ENCODE assay signal across 10 mouse cellular contexts in genomic region chr17:84162211-84162760, GRCm38 (mm10). TPM values are rescaled to one million over a fixed set of nuclear protein-coding genes. Genes with fewer than 3 reads are reported as not detected.
DNase-seq lines count a peak whose midpoint lies in the region; ATAC-seq lines count a peak whose summit lies in the region.
"Had no signal": no experiment of that assay in that cellular context is flagged by ENCODE, and none has a peak within 500 bp of the region (broad histone marks: within the 10 kb centered on the region; RNA-seq: fewer than 3 reads in every experiment).

No protein-coding gene starts in this region.

- no peak overlapping the region for H3K4me2 ChIP-seq in limb, embryonic 15.5 days

- H3K4me1 ChIP-seq in limb, embryonic 15.5 days, result peaks cover 32% of the 10 kb centered on the region
- H3K4me1 ChIP-seq in limb, embryonic 10.5 days, result peaks cover 54% of the 10 kb centered on the region

- no peaks in the 10 kb centered on the region for H3K9me3 ChIP-seq in limb, embryonic 15.5 days
- H3K9me3 ChIP-seq in limb, embryonic 10.5 days (replicated peaks), result no peaks in the 10 kb centered on the region
- H3K9me3 ChIP-seq: forebrain, embryonic 10.5 days; midbrain, embryonic 10.5 days had no signal

- WGBS in limb, embryonic 15.5 days, result 68% methylated on average over 8 of the region's 8 CpGs
- 92% methylated on average over 8 of the region's 8 CpGs for WGBS in limb, embryonic 10.5 days

- no peak for ATAC-seq in limb, embryonic 15.5 days (ENCODE audit: insufficient number of reproducible peaks, low FRiP score, low TSS enrichment, low read depth)

- H3K9ac ChIP-seq in limb, embryonic 15.5 days, result no peak overlapping the region

- H3K27ac ChIP-seq in limb, embryonic 15.5 days, result peak overlapping the region; percentile 58
- H3K27ac ChIP-seq in limb, embryonic 10.5 days, result no peak overlapping the region

- DNase-seq in gastrocnemius, postnatal 14 days, result peak; percentile 8
- no peak for DNase-seq in gastrocnemius, adult 8-10 months (ENCODE audit: low spot score in 2 of 2)
- DNase-seq in limb, embryonic 10.5 days (ENCODE audit: low spot score), result no peak
- peak; percentile 5 for DNase-seq in urinary bladder, postnatal 25 days (ENCODE audit: low spot score)
- no peak for DNase-seq in urinary bladder, adult 18-20 months (ENCODE audit: low spot score in 2 of 2)
- DNase-seq in thymus, postnatal 4 days, result peak; percentile 34
- no peak for DNase-seq in layer of hippocampus, postnatal 36 days

- H3K36me3 ChIP-seq in limb, embryonic 15.5 days, result no peaks in the 10 kb centered on the region
- H3K36me3 ChIP-seq in limb, embryonic 10.5 days, result no peaks in the 10 kb centered on the region
- H3K36me3 ChIP-seq: forebrain, embryonic 10.5 days; midbrain, embryonic 10.5 days had no signal

- intact Hi-C loops in gastrocnemius, postnatal 14 days (cut with DNase I; ENCODE audit: low total_unique reads), result no loop called here

- no peak overlapping the region for H3K4me3 ChIP-seq in limb, embryonic 15.5 days
- no peak overlapping the region for H3K4me3 ChIP-seq in limb, embryonic 10.5 days
- H3K4me3 ChIP-seq: forebrain, embryonic 10.5 days; midbrain, embryonic 10.5 days had no signal

- H3K27me3 ChIP-seq in limb, embryonic 15.5 days, result peaks cover 6% of the 10 kb centered on the region; the same call in 1 of the 2 replicates
- H3K27me3 ChIP-seq in limb, embryonic 10.5 days (ENCODE audit: low read depth, poor library complexity, severe bottlenecking), result peaks cover 10% of the 10 kb centered on the region; the same call in 1 of the 2 replicates

RNA-seq across cellular contexts. Expression of gene Zfp36l2, which starts 25.5 kb away (rescaled TPM):
- 10 to 100 TPM; 17.0 to 21.3 TPM for total RNA-seq in gastrocnemius, postnatal 14 days (2021)
- 10 to 100 TPM in 1 of 4 experiments, 1 to 10 TPM in 3; 5.1 to 10.3 (median 7.5) TPM for total RNA-seq in gastrocnemius, adult 8-10 months (2022)
- 19.5 and 22.5 TPM in 2 replicates for polyA plus RNA-seq in limb, embryonic 15.5 days (2015; fragmentation: Nextera tagmentation; extraction: Ambion mirVana)
- polyA plus RNA-seq in limb, embryonic 10.5 days (2016; fragmentation: Nextera tagmentation; extraction: Ambion mirVana), result 13.4 and 14.2 TPM in 2 replicates
- 10 to 100 TPM; 20.8 to 22.3 TPM for total RNA-seq in layer of hippocampus, postnatal 36 days (2021)

Comparison
In these comparisons a context has a peak if more than half of its experiments do, and no peak if none do; other contexts are left out.
1. DNase-seq: peak in gastrocnemius, postnatal 14 days (single experiment), urinary bladder, postnatal 25 days (single experiment) and thymus, postnatal 4 days (single experiment); none in gastrocnemius, adult 8-10 months (0 of 2), limb, embryonic 10.5 days (single experiment), urinary bladder, adult 18-20 months (0 of 2) and layer of hippocampus, postnatal 36 days (0 of 2).